Mouse (Mus musculus): ENCODE data around the gene Hnf1b. TPM values are rescaled to one million over a fixed set of nuclear protein-coding genes. Genes with fewer than 3 reads are reported as not detected.
A peak's percentile ranks its signal among the peaks of the same experiment; 100 is the strongest.

The Hnf1b gene
- polyA plus RNA-seq, 1 experiment from 2014 or later, result 167 TPM

DNA sequence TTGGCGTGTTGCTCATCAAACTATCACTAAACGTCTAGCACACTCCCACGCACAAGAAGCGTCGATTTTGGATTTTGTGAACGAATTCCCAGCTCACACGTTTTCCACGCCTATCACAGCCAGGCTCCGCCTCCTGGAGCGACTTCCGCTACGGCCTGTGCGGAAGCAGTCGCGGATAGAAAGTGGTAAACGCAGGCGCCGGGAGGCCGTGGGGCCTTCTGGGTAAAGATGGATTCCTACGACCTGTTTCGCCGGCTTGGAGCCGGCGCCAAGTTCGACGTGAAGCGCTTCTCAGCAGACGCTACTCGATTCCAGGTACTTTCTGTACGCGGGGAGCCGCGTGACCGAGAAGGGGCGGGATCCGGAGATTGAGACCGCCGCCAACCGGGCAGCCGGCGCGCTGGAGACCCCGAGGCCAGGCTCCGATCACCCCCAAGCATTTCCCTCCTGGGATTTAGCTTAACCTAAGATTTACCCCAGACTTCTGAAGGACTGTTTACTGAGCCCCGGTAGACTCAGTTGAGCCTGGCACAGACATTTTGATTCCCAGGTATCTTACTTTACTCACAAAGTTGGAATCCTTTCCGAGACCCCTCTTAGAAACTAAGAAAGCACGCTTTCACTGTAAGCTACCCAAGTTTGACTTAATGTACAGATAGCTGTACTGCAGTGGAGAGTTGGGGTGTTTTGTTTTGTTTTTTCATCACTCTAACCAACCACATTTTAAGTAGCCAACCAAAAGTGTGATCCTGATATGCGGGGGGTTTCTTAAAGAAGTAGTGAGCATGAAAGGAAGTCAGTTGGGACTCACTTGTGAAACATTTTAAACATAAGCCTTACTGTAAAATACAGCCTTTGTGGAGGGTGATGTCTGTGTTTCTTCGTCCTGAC is 92.3 kb downstream of the Hnf1b start, which contains the start of gene Ddx52:
Gene Ddx52 (plus strand): TSS at position 113 of the 891 bp plus-strand sequence.
- CTCF ChIA-PET, result interaction anchor here (1.0 to 3.1 kb wide), 3 partner anchors 9 to 157 kb away, joined by 3 to 12 read pairs (median 3); no protein-coding TSS in a partner anchor
- no peak for TF ChIP-seq CTCF (IDR thresholded peaks at IDR 0.05)
- peak; percentile 72 for ATAC-seq

More for the DNA sequence above, 92.3 kb downstream of the Hnf1b start, which contains the start of gene Ddx52:
- POLR2A ChIA-PET, result interaction anchor here (0.9 to 1.8 kb wide), 6 partner anchors 21 to 129 kb away, joined by 3 to 4 read pairs (median 3); partner anchors contain the start of gene Synrg
- in situ Hi-C loops (cut with MboI; ENCODE audit: low pct_unique_long_range_greater_than_20kb), result no loop called here
- no peaks in the 10 kb centered on the region for H3K27me3 ChIP-seq
- DNase-seq (ENCODE audit: low read depth, low spot score), result no peak

Other genes starting within 250 kb of the Hnf1b start
- gene Rpl9-ps1, start 204.4 kb upstream of the Hnf1b start, polyA plus RNA-seq (2021), result not detected
- gene Ccl3, start 200.7 kb upstream of the Hnf1b start, polyA plus RNA-seq (2021), result not detected
- gene Ccl4, start 187.5 kb upstream of the Hnf1b start, polyA plus RNA-seq (2021), result not detected
- gene Wfdc17, start 146.1 kb upstream of the Hnf1b start, polyA plus RNA-seq (2021), result not detected
- gene Wfdc18, start 141.0 kb upstream of the Hnf1b start, polyA plus RNA-seq (2021), result not detected
- not detected for gene Wfdc21, start 103.1 kb upstream of the Hnf1b start, polyA plus RNA-seq (2021)
- gene Heatr6, start 96.4 kb upstream of the Hnf1b start, polyA plus RNA-seq (2021), result 17.6 TPM
- 43.0 TPM for gene Ddx52, start 92.0 kb downstream of the Hnf1b start, polyA plus RNA-seq (2021)
- 34.3 TPM for gene Synrg, start 114.4 kb downstream of the Hnf1b start, polyA plus RNA-seq (2021)
- gene Dusp14, start 219.2 kb downstream of the Hnf1b start, polyA plus RNA-seq (2021), result 34.8 TPM